Mouse (Mus musculus): ENCODE data around the gene Fgfr2. TPM values are rescaled to one million over a fixed set of nuclear protein-coding genes. Genes with fewer than 3 reads are reported as not detected.

Gene Fgfr2
- polyA plus RNA-seq, 1 experiment: 14.7 TPM

DNA sequence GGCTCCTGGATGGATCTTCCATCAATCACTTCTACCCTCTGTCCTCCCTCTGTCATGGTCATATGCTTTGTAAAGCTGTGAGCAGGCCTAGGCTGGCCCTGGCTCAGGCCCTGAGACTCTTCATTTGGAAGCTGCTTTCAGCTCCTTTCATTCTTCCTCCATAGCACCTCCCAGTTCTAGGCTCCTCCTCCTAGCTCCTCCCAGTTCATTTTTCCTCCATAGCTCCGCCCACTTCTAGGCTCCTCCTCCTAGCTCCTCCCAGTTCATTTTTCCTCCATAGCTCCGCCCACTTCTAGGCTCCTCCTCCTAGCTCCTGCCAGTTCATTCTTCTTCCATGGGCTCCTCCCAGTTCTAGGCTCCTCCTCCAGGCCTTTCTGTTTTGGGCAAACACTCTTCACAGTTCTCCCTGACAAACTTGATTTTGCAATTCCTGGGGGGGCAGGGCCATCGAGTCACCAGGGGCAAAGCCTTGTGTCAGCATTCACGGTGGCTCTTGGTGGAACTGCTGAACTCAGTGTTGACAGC is 880.5 kb downstream of the Fgfr2 start:
- no peak overlapping the region for H3K27ac ChIP-seq (ENCODE audit: insufficient read depth, low read depth, low read length)
- WGBS: 51% methylated on average over 4 of the region's 4 CpGs

DNA sequence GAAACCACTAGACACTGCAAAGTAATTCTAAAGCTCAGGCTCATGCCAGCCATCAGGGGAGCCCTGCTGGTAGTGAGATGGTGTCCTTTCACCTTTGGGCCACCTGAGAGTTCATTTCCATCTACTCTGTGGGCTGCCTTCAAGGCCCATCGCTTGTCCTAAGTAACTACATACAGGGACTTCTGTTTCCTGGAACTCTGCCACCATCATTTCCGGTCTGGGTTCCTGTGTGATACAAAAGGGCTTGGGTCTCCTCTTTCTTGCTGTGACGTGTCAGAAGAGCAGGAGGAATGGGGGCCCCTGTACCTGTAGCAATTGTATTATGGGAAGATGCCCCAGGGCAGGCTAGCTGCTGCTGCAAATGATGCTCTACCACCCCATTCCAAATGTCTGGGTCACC is 884.2 kb downstream of the Fgfr2 start:
- 79% methylated on average over 3 of the region's 3 CpGs for WGBS
- no peak for TF ChIP-seq CTCF (IDR thresholded peaks at IDR 0.05; ENCODE audit: extremely low read depth, insufficient read length, insufficient replicate concordance, low read depth, low read length)
- TF ChIP-seq POLR2A (IDR thresholded peaks at IDR 0.05; ENCODE audit: low read depth, low read length): no peak
- H3K27me3 ChIP-seq (ENCODE audit: control insufficient read depth, insufficient read depth, low read length): no peaks in the 10 kb centered on the region

More for the DNA sequence above, 880.5 kb downstream of the Fgfr2 start:
- H3K27me3 ChIP-seq (ENCODE audit: control insufficient read depth, insufficient read depth, low read length): no peaks in the 10 kb centered on the region
- H3K4me1 ChIP-seq (ENCODE audit: control insufficient read depth, insufficient read depth, insufficient read length, low read length): no peaks in the 10 kb centered on the region
- H3K36me3 ChIP-seq (ENCODE audit: control insufficient read depth, insufficient read depth, low read length): 0 out of 2 replicates have a peak, but pooled peaks cover 4% of the 10 kb centered on the region
- no peak overlapping the region for H3K4me3 ChIP-seq (ENCODE audit: low read depth, low read length)
- TF ChIP-seq POLR2A (IDR thresholded peaks at IDR 0.05; ENCODE audit: low read depth, low read length) (no peak), CTCF (IDR thresholded peaks at IDR 0.05; ENCODE audit: extremely low read depth, insufficient read length, insufficient replicate concordance, low read depth, low read length) (no peak)

DNA sequence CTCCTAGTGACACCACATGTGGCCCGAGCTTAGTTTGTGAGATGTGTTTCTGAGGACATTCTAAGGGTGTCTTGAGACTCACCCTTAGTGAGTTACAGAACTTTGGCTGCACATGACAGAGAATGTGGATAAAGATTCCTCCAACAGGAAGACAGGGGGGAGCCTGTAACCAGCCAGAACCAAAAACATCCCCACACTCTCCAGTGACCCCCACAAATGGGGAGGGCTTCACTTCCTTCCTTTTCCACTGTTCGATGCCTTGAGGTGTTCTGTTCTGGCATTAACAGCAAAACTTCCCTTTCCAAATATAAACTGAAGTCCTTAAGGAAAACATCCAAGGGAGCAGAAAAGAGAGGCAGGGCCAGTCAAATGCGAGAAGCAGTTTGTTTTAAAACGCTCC is 886.0 kb downstream of the Fgfr2 start:
- Histone ChIP-seq H3K36me3 (ENCODE audit: control insufficient read depth, insufficient read depth, low read length) (0 out of 2 replicates have a peak, but pooled peaks cover 4% of the 10 kb centered on the region), H3K4me3 (ENCODE audit: low read depth, low read length) (no peak overlapping the region), H3K4me1 (ENCODE audit: control insufficient read depth, insufficient read depth, insufficient read length, low read length) (peaks cover 4% of the 10 kb centered on the region; the same call in 1 of the 2 replicates), H3K27ac (ENCODE audit: insufficient read depth, low read depth, low read length) (0 out of 2 replicates have a peak overlapping the region, but pooled peaks have one; percentile 3), H3K27me3 (ENCODE audit: control insufficient read depth, insufficient read depth, low read length) (no peaks in the 10 kb centered on the region)
- 77% methylated on average over 4 of the region's 4 CpGs for WGBS
- no peak for TF ChIP-seq CTCF (IDR thresholded peaks at IDR 0.05; ENCODE audit: extremely low read depth, insufficient read length, insufficient replicate concordance, low read depth, low read length)
- TF ChIP-seq POLR2A (IDR thresholded peaks at IDR 0.05; ENCODE audit: low read depth, low read length): no peak

More for the DNA sequence above, 884.2 kb downstream of the Fgfr2 start:
- Histone ChIP-seq H3K36me3 (ENCODE audit: control insufficient read depth, insufficient read depth, low read length) (0 out of 2 replicates have a peak, but pooled peaks cover 4% of the 10 kb centered on the region), H3K4me1 (ENCODE audit: control insufficient read depth, insufficient read depth, insufficient read length, low read length) (no peaks in the 10 kb centered on the region), H3K4me3 (ENCODE audit: low read depth, low read length) (no peak overlapping the region), H3K27ac (ENCODE audit: insufficient read depth, low read depth, low read length) (no peak overlapping the region)

DNA sequence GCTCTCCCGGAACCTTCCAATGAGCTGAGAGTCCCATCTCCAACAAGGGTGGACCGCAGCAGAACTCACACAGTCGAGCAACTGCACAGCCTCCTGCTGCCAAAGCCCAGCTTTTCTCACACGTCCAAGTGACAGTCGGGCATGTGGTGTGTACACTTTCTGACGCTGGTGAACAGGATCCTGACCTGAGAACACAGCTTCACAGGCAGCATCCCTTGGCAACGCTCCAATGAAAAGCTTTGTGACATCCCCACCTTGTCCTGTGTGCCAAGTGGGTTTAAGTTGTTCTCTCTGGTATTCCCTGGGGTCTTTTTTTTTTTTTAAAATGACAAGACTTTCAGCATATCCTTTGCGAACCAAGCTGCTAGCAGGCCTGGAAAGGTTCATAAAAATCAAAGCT is 886.4 kb downstream of the Fgfr2 start:
- peaks cover 4% of the 10 kb centered on the region; the same call in 1 of the 2 replicates for H3K4me1 ChIP-seq (ENCODE audit: control insufficient read depth, insufficient read depth, insufficient read length, low read length)
- H3K36me3 ChIP-seq (ENCODE audit: control insufficient read depth, insufficient read depth, low read length): 0 out of 2 replicates have a peak, but pooled peaks cover 4% of the 10 kb centered on the region
- H3K27ac ChIP-seq (ENCODE audit: insufficient read depth, low read depth, low read length): 0 out of 2 replicates have a peak overlapping the region, but pooled peaks have one; percentile 3
- H3K4me3 ChIP-seq (ENCODE audit: low read depth, low read length): no peak overlapping the region
- WGBS: 70% methylated on average over 8 of the region's 8 CpGs
- TF ChIP-seq POLR2A (IDR thresholded peaks at IDR 0.05; ENCODE audit: low read depth, low read length) (no peak), CTCF (IDR thresholded peaks at IDR 0.05; ENCODE audit: extremely low read depth, insufficient read length, insufficient replicate concordance, low read depth, low read length) (no peak)
- H3K27me3 ChIP-seq (ENCODE audit: control insufficient read depth, insufficient read depth, low read length): no peaks in the 10 kb centered on the region

DNA sequence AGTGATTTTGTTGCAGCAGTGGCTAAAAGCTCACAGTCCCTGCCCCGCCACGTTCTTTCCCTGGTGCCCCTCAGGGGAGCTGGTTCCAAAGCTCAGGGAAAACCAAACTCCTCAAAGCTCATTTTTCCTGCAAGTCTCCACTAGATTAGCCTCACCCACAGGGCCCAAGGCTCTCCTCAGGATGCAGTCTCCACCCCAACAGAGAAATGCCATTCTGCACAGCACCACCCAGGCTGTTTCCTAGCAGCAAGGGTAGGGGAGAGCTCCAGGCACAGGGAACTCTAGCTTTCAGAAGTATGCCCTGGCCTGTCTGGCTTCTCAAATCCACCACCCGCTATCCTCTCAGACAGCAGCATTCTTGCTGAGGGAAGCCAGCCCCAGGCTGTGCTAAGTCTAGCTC is 888.9 kb downstream of the Fgfr2 start:
- 76% methylated on average over 3 of the region's 3 CpGs for WGBS
- Histone ChIP-seq H3K27ac (ENCODE audit: insufficient read depth, low read depth, low read length) (no peak overlapping the region), H3K27me3 (ENCODE audit: control insufficient read depth, insufficient read depth, low read length) (no peaks in the 10 kb centered on the region), H3K4me3 (ENCODE audit: low read depth, low read length) (no peak overlapping the region), H3K4me1 (ENCODE audit: control insufficient read depth, insufficient read depth, insufficient read length, low read length) (peaks cover 4% of the 10 kb centered on the region; the same call in 1 of the 2 replicates), H3K36me3 (ENCODE audit: control insufficient read depth, insufficient read depth, low read length) (0 out of 2 replicates have a peak, but pooled peaks cover 4% of the 10 kb centered on the region)
- TF ChIP-seq CTCF (IDR thresholded peaks at IDR 0.05; ENCODE audit: extremely low read depth, insufficient read length, insufficient replicate concordance, low read depth, low read length): no peak
- TF ChIP-seq POLR2A (IDR thresholded peaks at IDR 0.05; ENCODE audit: low read depth, low read length): no peak

DNA sequence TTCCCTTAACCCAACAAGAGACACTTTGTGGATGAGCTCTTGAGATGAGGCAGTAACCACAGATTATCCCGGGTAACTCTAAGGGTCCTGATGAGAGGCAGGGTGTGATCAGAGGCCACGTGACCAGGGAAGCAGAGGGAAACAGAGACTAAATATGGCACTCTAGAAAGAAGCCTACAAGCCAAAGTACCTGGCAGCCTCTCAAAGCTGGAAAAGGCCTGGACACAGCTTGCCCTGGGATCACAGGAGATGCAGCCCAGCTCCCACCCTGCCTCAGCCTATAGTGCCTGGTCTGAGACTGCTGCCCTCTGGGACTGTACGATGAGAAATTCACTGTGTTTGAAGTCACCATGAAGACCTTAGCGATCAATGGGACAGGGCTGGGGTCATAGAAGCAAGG is 889.4 kb downstream of the Fgfr2 start:
- Histone ChIP-seq H3K27me3 (ENCODE audit: control insufficient read depth, insufficient read depth, low read length) (no peaks in the 10 kb centered on the region), H3K36me3 (ENCODE audit: control insufficient read depth, insufficient read depth, low read length) (0 out of 2 replicates have a peak, but pooled peaks cover 4% of the 10 kb centered on the region), H3K27ac (ENCODE audit: insufficient read depth, low read depth, low read length) (peak overlapping the region; percentile 9; the same call in 1 of the 2 replicates), H3K4me3 (ENCODE audit: low read depth, low read length) (no peak overlapping the region), H3K4me1 (ENCODE audit: control insufficient read depth, insufficient read depth, insufficient read length, low read length) (peaks cover 4% of the 10 kb centered on the region; the same call in 1 of the 2 replicates)
- WGBS: 70% methylated on average over 4 of the region's 4 CpGs
- TF ChIP-seq CTCF (IDR thresholded peaks at IDR 0.05; ENCODE audit: extremely low read depth, insufficient read length, insufficient replicate concordance, low read depth, low read length): no peak
- no peak for TF ChIP-seq POLR2A (IDR thresholded peaks at IDR 0.05; ENCODE audit: low read depth, low read length)

DNA sequence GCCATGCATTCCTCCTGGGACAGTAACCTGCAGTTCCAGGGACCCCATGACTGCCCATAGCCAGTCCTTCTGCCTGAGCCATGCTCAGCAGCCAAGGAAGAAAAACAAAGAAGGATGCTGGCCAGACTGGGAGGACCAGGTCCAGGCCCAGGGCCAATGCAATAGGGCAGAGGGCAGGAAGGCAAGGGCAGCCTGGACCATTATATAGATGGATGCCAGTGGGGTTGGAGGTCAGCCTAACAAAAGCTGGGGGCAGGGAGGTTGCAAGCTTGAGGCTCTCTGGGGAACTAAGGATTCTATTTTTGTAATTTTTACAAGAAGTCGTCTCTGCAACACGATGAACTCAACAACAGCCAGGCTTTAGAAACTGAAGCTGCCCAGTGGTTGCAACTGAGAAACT is 890.2 kb downstream of the Fgfr2 start:
- 72% methylated on average over 2 of the region's 2 CpGs for WGBS
- TF ChIP-seq POLR2A (IDR thresholded peaks at IDR 0.05; ENCODE audit: low read depth, low read length): no peak
- no peak for TF ChIP-seq CTCF (IDR thresholded peaks at IDR 0.05; ENCODE audit: extremely low read depth, insufficient read length, insufficient replicate concordance, low read depth, low read length)

More for the DNA sequence above, 890.2 kb downstream of the Fgfr2 start:
- peaks cover 4% of the 10 kb centered on the region; the same call in 1 of the 2 replicates for H3K4me1 ChIP-seq (ENCODE audit: control insufficient read depth, insufficient read depth, insufficient read length, low read length)
- H3K27me3 ChIP-seq (ENCODE audit: control insufficient read depth, insufficient read depth, low read length): no peaks in the 10 kb centered on the region
- H3K4me3 ChIP-seq (ENCODE audit: low read depth, low read length): no peak overlapping the region
- H3K27ac ChIP-seq (ENCODE audit: insufficient read depth, low read depth, low read length): no peak overlapping the region
- H3K36me3 ChIP-seq (ENCODE audit: control insufficient read depth, insufficient read depth, low read length): 0 out of 2 replicates have a peak, but pooled peaks cover under 1% of the 10 kb centered on the region

All from small intestine, adult 2 months (tissue).